In genomic region chr15:81936679-81937078, GRCm38 (mm10) we compare ENCODE assay signal across 8 mouse cellular contexts. TPM values are rescaled to one million over a fixed set of nuclear protein-coding genes. Genes with fewer than 3 reads are reported as not detected.
A peak's percentile ranks its signal among the peaks of the same experiment; 100 is the strongest.
DNase-seq lines count a peak whose midpoint lies in the region; ATAC-seq and TF ChIP-seq lines count a peak whose summit lies in the region.

Gene Csdc2 (plus strand): TSS chr15:81936759.

- POLR2A ChIA-PET in Patski (lab: Charles Lee) = interaction anchor here (0.6 kb wide), 2 partner anchors 11 to 105 kb away, joined by 3 read pairs; no protein-coding TSS in a partner anchor

- no peaks in the 10 kb centered on the region for H3K27me3 ChIP-seq in Patski
- H3K27me3 ChIP-seq in forebrain, postnatal 0 days (ENCODE audit: insufficient read depth, low read length) = no peaks in the 10 kb centered on the region
- no peaks in the 10 kb centered on the region for H3K27me3 ChIP-seq in intestine, embryonic 14.5 days (replicated peaks; ENCODE audit: control insufficient read depth, insufficient read depth, low read length)
- no peaks in the 10 kb centered on the region for H3K27me3 ChIP-seq in midbrain, postnatal 0 days (ENCODE audit: insufficient read depth, low read length)

- 3% methylated on average over 12 of the region's 12 CpGs for WGBS in forebrain, postnatal 0 days
- under 1% methylated on average over 12 of the region's 12 CpGs for WGBS in intestine, embryonic 14.5 days
- WGBS in midbrain, postnatal 0 days = 0% methylated on average over 12 of the region's 12 CpGs

- ATAC-seq in Patski = peak; percentile 61
- peak; percentile 88 for ATAC-seq in forebrain, postnatal 0 days
- ATAC-seq in intestine, embryonic 14.5 days (replicated peaks; ENCODE audit: low FRiP score, low TSS enrichment, low read depth) = peak; percentile 70
- peak; percentile 84 for ATAC-seq in midbrain, postnatal 0 days (ENCODE audit: low FRiP score)

- TF ChIP-seq CTCF in Patski (IDR thresholded peaks at IDR 0.05) = no peak
- TF ChIP-seq CTCF in forebrain, postnatal 0 days (IDR thresholded peaks at IDR 0.05; ENCODE audit: low read depth) = peak; percentile 48
- TF ChIP-seq CTCF in midbrain, postnatal 0 days (IDR thresholded peaks at IDR 0.05) = peak; percentile 53

- 0 out of 2 replicates have a peak, but pooled peaks cover 4% of the 10 kb centered on the region for H3K4me1 ChIP-seq in forebrain, postnatal 0 days (ENCODE audit: insufficient read depth)
- peaks cover 19% of the 10 kb centered on the region for H3K4me1 ChIP-seq in intestine, embryonic 14.5 days (replicated peaks; ENCODE audit: control insufficient read depth, insufficient read depth, low read length)
- H3K4me1 ChIP-seq in midbrain, postnatal 0 days (ENCODE audit: insufficient read depth, low read length) = peaks cover 17% of the 10 kb centered on the region; the same call in 1 of the 2 replicates

- in situ Hi-C loops in Patski (cut with MboI; ENCODE audit: low pct_unique_long_range_greater_than_20kb) = no loop called here

- H3K9ac ChIP-seq in forebrain, postnatal 0 days = peak within 1 kb of the TSS; percentile 79
- H3K9ac ChIP-seq in intestine, embryonic 14.5 days (ENCODE audit: low read length) = peak within 1 kb of the TSS; percentile 50
- H3K9ac ChIP-seq in midbrain, postnatal 0 days (replicated peaks; ENCODE audit: low read length, poor library complexity, severe bottlenecking) = peak within 1 kb of the TSS; percentile 83

- intact Hi-C loops in left cerebral cortex, postnatal 4 days (cut with DNase I) = no loop called here

- H3K27ac ChIP-seq in forebrain, postnatal 0 days (ENCODE audit: low read depth, low read length) = peak within 1 kb of the TSS; percentile 89
- peak within 1 kb of the TSS; percentile 73 for H3K27ac ChIP-seq in intestine, embryonic 14.5 days (ENCODE audit: low read depth)
- peak within 1 kb of the TSS; percentile 94 for H3K27ac ChIP-seq in midbrain, postnatal 0 days (ENCODE audit: low read depth, low read length)

- no peaks in the 10 kb centered on the region for H3K9me3 ChIP-seq in forebrain, postnatal 0 days (ENCODE audit: low read length)
- no peaks in the 10 kb centered on the region for H3K9me3 ChIP-seq in intestine, embryonic 14.5 days (ENCODE audit: control insufficient read depth, low read length)
- no peaks in the 10 kb centered on the region for H3K9me3 ChIP-seq in midbrain, postnatal 0 days (ENCODE audit: low read length)

- H3K4me3 ChIP-seq in forebrain, postnatal 0 days (ENCODE audit: low read depth, low read length) = peak within 1 kb of the TSS; percentile 79
- H3K4me3 ChIP-seq in intestine, embryonic 14.5 days (ENCODE audit: low read depth, low read length) = peak within 1 kb of the TSS; percentile 50
- peak within 1 kb of the TSS; percentile 70 for H3K4me3 ChIP-seq in midbrain, postnatal 0 days (ENCODE audit: low read depth, low read length)

- no peak for DNase-seq in Patski (ENCODE audit: low read depth, low spot score)
- DNase-seq in cerebellum, adult 11-12 months = peak; percentile 77
- peak; percentile 85 for DNase-seq in forebrain, postnatal 0 days
- peak; percentile 83 for DNase-seq in intestine, embryonic 14.5 days (ENCODE audit: low spot score)
- peak; percentile 44 for DNase-seq in left cerebral cortex, postnatal 4 days
- DNase-seq in midbrain, postnatal 0 days (ENCODE audit: low spot score) = peak; percentile 89
- peak; percentile 30 to 33 for DNase-seq in urinary bladder, postnatal 36 days (ENCODE audit: low spot score in 2 of 2)
- no peak for DNase-seq in spleen, postnatal 10 days (ENCODE audit: low spot score in 2 of 2)

- peaks cover 6% of the 10 kb centered on the region; the same call in 1 of the 2 replicates for H3K36me3 ChIP-seq in forebrain, postnatal 0 days (ENCODE audit: insufficient read depth)
- no peaks in the 10 kb centered on the region for H3K36me3 ChIP-seq in intestine, embryonic 14.5 days (ENCODE audit: control insufficient read depth, insufficient read depth, low read length)
- 0 out of 2 replicates have a peak, but pooled peaks cover 4% of the 10 kb centered on the region for H3K36me3 ChIP-seq in midbrain, postnatal 0 days (ENCODE audit: insufficient read depth, low read length)

- CTCF ChIA-PET in Patski (lab: Charles Lee) = interaction anchor here (1.2 to 2.1 kb wide), 6 partner anchors 9 to 24 kb away, joined by 3 to 9 read pairs (median 6); partner anchors contain the start of genes Pmm1 and Polr3h

- peak within 1 kb of the TSS; percentile 76 for H3K4me2 ChIP-seq in forebrain, postnatal 0 days (ENCODE audit: low read depth)
- peak within 1 kb of the TSS; percentile 77 for H3K4me2 ChIP-seq in intestine, embryonic 14.5 days (ENCODE audit: low read length)
- H3K4me2 ChIP-seq in midbrain, postnatal 0 days (ENCODE audit: low read depth, low read length, poor library complexity, severe bottlenecking) = peak within 1 kb of the TSS; percentile 70

RNA-seq across cellular contexts. Expression of gene Csdc2, which starts in this region (rescaled TPM):
- polyA plus RNA-seq in Patski (2021) = 24.9 TPM
- total RNA-seq in forebrain, postnatal 0 days (2014; rRNA removed) = 88.9 and 118 TPM in 2 replicates
- polyA plus RNA-seq in forebrain, postnatal 0 days (2015; fragmentation: Nextera tagmentation; extraction: Ambion mirVana) = 178 and 273 TPM in 2 replicates
- 16.0 and 19.4 TPM in 2 replicates for polyA plus RNA-seq in intestine, embryonic 14.5 days (2014; fragmentation: Nextera tagmentation; extraction: Ambion mirVana)
- 100 to 1,000 TPM; 191 to 201 TPM for total RNA-seq in left cerebral cortex, postnatal 4 days (2021)
- total RNA-seq in midbrain, postnatal 0 days (2014; rRNA removed) = 172 and 196 TPM in 2 replicates
- polyA plus RNA-seq in midbrain, postnatal 0 days (2015; fragmentation: Nextera tagmentation; extraction: Ambion mirVana) = 323 and 327 TPM in 2 replicates

Comparison
In these comparisons a context has a peak if more than half of its experiments do, and no peak if none do; other contexts are left out.
1. DNase-seq: peak in cerebellum, adult 11-12 months (single experiment), forebrain, postnatal 0 days (single experiment), intestine, embryonic 14.5 days (single experiment), left cerebral cortex, postnatal 4 days (single experiment), midbrain, postnatal 0 days (single experiment) and urinary bladder, postnatal 36 days (2 of 2); none in Patski (single experiment) and spleen, postnatal 10 days (0 of 2).
2. Peak in every context shown above with its lines, with median percentiles within 50 percentile points of each other: ATAC-seq, H3K27ac ChIP-seq, H3K4me2 ChIP-seq, H3K4me3 ChIP-seq and H3K9ac ChIP-seq.